Mouse (Mus musculus): ENCODE measurements around the gene Hnrnpr. TPM values are rescaled to one million over a fixed set of nuclear protein-coding genes. Genes with fewer than 3 reads are reported as not detected.

Gene Hnrnpr
- total RNA-seq, 2 experiments from 2014 or later, result 20.9 to 27.0 TPM

- intact Hi-C loops (cut with DNase I), result no loop called here
Measured at GRCm38 (mm10) chr4:136357429-136357828, 46.7 kb downstream of the Hnrnpr start.

GRCm38 (mm10) chr4:136367856-136368255 is 57.1 kb downstream of the Hnrnpr start:
- Histone ChIP-seq H3K27ac (no peak overlapping the region), H3K4me3 (no peak overlapping the region)
- TF ChIP-seq CTCF (IDR thresholded peaks at IDR 0.05), result no peak
- intact Hi-C loops (cut with DNase I), result no loop called here
- no peak for DNase-seq

More at GRCm38 (mm10) chr4:136357429-136357828, 46.7 kb downstream of the Hnrnpr start:
- H3K27ac ChIP-seq, result no peak overlapping the region
- H3K4me3 ChIP-seq, result no peak overlapping the region
- no peak for TF ChIP-seq CTCF (IDR thresholded peaks at IDR 0.05)
- DNase-seq, result no peak

- no peak for DNase-seq
- Histone ChIP-seq H3K27ac (no peak overlapping the region), H3K4me3 (no peak overlapping the region)
- intact Hi-C loops (cut with DNase I), result loop anchor here (1.0 kb wide), 1 partner anchor 252 kb away; no protein-coding TSS in a partner anchor
- TF ChIP-seq CTCF (IDR thresholded peaks at IDR 0.05), result peak; percentile 80
Measured at GRCm38 (mm10) chr4:136369727-136370126, 59.0 kb downstream of the Hnrnpr start.

- H3K27ac ChIP-seq, result no peak overlapping the region
- intact Hi-C loops (cut with DNase I), result no loop called here
- H3K4me3 ChIP-seq, result no peak overlapping the region
- no peak for DNase-seq
- TF ChIP-seq CTCF (IDR thresholded peaks at IDR 0.05), result no peak
Measured at GRCm38 (mm10) chr4:136373494-136374181, 62.9 kb downstream of the Hnrnpr start.

GRCm38 (mm10) chr4:136377001-136377400 is 66.3 kb downstream of the Hnrnpr start:
- TF ChIP-seq CTCF (IDR thresholded peaks at IDR 0.05), result no peak
- intact Hi-C loops (cut with DNase I), result no loop called here
- no peak overlapping the region for H3K27ac ChIP-seq
- DNase-seq, result no peak
- H3K4me3 ChIP-seq, result no peak overlapping the region

GRCm38 (mm10) chr4:136383052-136383451 is 72.3 kb downstream of the Hnrnpr start:
- Histone ChIP-seq H3K4me3 (no peak overlapping the region), H3K27ac (no peak overlapping the region)
- intact Hi-C loops (cut with DNase I), result no loop called here
- TF ChIP-seq CTCF (IDR thresholded peaks at IDR 0.05), result no peak
- DNase-seq, result no peak

GRCm38 (mm10) chr4:136383839-136384238 is 73.1 kb downstream of the Hnrnpr start:
- intact Hi-C loops (cut with DNase I), result no loop called here
- DNase-seq, result no peak

GRCm38 (mm10) chr4:136387261-136387660 is 76.5 kb downstream of the Hnrnpr start:
- TF ChIP-seq CTCF (IDR thresholded peaks at IDR 0.05), result no peak
- Histone ChIP-seq H3K27ac (no peak overlapping the region), H3K4me3 (no peak overlapping the region)
- intact Hi-C loops (cut with DNase I), result no loop called here
- DNase-seq, result no peak

More at GRCm38 (mm10) chr4:136383839-136384238, 73.1 kb downstream of the Hnrnpr start:
- Histone ChIP-seq H3K27ac (no peak overlapping the region), H3K4me3 (no peak overlapping the region)
- TF ChIP-seq CTCF (IDR thresholded peaks at IDR 0.05), result no peak

- DNase-seq, result no peak
- Histone ChIP-seq H3K27ac (no peak overlapping the region), H3K4me3 (no peak overlapping the region)
- TF ChIP-seq CTCF (IDR thresholded peaks at IDR 0.05), result no peak
- intact Hi-C loops (cut with DNase I), result no loop called here
Measured at GRCm38 (mm10) chr4:136401806-136402205, 91.1 kb downstream of the Hnrnpr start.

- intact Hi-C loops (cut with DNase I), result no loop called here
- Histone ChIP-seq H3K27ac (no peak overlapping the region), H3K4me3 (no peak overlapping the region)
- DNase-seq, result no peak
- no peak for TF ChIP-seq CTCF (IDR thresholded peaks at IDR 0.05)
Measured at GRCm38 (mm10) chr4:136407831-136408230, 97.1 kb downstream of the Hnrnpr start.

Other genes starting within 250 kb of the Hnrnpr start
- gene Id3, start 167.4 kb upstream of the Hnrnpr start, total RNA-seq (2021), result 10 to 100 TPM; 11.3 to 21.9 TPM
- 1 to 10 TPM in 1 of 2 experiments, under 1 TPM in 1; 0.48 to 1.1 TPM for gene E2f2, start 138.5 kb upstream of the Hnrnpr start, total RNA-seq (2021)
- gene Asap3, start 104.6 kb upstream of the Hnrnpr start, total RNA-seq (2021), result 1 to 10 TPM; 1.5 to 2.5 TPM
- gene Tcea3, start 63.2 kb upstream of the Hnrnpr start, total RNA-seq (2021), result 100 to 1,000 TPM; 344 to 373 TPM
- gene Zfp46, start 26.3 kb upstream of the Hnrnpr start, total RNA-seq (2021), result 10 to 100 TPM; 21.0 to 36.7 TPM
- gene Htr1d, start 112.6 kb downstream of the Hnrnpr start, total RNA-seq (2021), result not detected
- gene 6030445D17Rik, start 151.3 kb downstream of the Hnrnpr start, total RNA-seq (2021), result under 1 TPM; 0.13 to 0.17 TPM
- gene Luzp1, start 158.8 kb downstream of the Hnrnpr start, total RNA-seq (2021), result 10 to 100 TPM; 10.8 to 16.0 TPM